Mouse (Mus musculus) cortical plate, adult 2 months (tissue): ENCODE data around the gene Stxbp5. TPM values are rescaled to one million over a fixed set of nuclear protein-coding genes. Genes with fewer than 3 reads are reported as not detected.

Experiments
- H3K27ac ChIP-seq: fragments of 200-500 bp; 2 replicates; pipeline ENCODE4 v1.5.1; 2012; ENCODE audit warnings: low read length, control low read depth, inconsistent platforms; ENCODE audit not compliant: insufficient read depth
- H3K4me1 ChIP-seq: fragments of 200-500 bp; 2 replicates; pipeline ENCODE4 v1.6.1; 2011; ENCODE audit warnings: low read length; ENCODE audit not compliant: control insufficient read depth, insufficient read depth
- H3K4me3 ChIP-seq: fragments of 200-500 bp; 2 replicates; pipeline ENCODE4 v1.5.1; 2011; ENCODE audit warnings: mild to moderate bottlenecking, low read length, control low read depth; ENCODE audit not compliant: insufficient read depth
- CTCF ChIP-seq: fragments of 200-500 bp; IDR thresholded peaks from 2 replicates; pipeline ENCODE4 v1.5.1; 2011; ENCODE audit warnings: mild to moderate bottlenecking, control low read depth, low read length; ENCODE audit not compliant: insufficient read depth; ENCODE audit errors: extremely low read depth
- POLR2A ChIP-seq: fragments of 200-500 bp; IDR thresholded peaks from 2 replicates; pipeline ENCODE4 v1.6.1; 2011; ENCODE audit warnings: mild to moderate bottlenecking, low read length, control low read depth; ENCODE audit not compliant: insufficient read depth; ENCODE audit errors: extremely low read depth
- polyA plus RNA-seq: library from polyadenylated mRNA; depleted of rRNA; stranded (reverse); fragments of >200 nt; gene quantifications from 2 replicates; pipeline ENCODE4 v1.2.3, GENCODE M21; 2012; rRNA removed

The Stxbp5 gene
- polyA plus RNA-seq: 31.9 and 36.5 TPM in 2 replicates

DNA sequence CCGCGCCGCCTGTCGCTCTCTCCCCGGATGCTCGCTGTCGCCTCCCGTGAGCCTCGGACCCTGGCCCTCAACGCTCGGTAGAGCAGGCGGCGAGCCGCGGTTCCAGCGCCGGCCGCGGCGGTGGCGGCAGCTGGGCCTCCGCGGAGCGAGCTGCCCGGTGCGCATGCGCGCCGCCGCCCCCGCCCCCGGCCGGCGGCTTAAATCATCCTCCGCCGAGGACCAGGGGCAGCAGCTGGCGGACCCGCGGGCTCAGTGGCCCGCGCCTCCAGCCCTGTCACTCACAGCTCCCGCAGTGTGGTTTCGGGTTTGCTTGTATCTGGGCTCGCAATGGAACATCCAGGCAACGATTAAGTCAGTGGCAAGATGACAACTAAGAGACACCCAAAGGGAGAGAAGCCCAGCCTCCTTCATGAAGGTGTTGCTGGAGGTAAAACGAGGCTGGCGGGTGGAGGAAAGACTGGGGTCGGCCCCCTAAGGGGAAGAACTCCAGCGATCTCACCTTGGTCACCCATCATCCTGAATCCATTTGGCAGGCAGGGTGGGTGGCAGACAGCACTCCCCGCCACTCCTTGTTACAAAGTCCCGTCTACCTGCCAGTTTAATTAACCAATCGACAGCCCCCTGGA is at the start of gene Stxbp5:
Gene Stxbp5, minus strand, starts transcription at position 9 of the 626 bp plus-strand sequence.
- H3K4me3 ChIP-seq: peak within 1 kb of the TSS; percentile 71
- H3K27ac ChIP-seq: peak within 1 kb of the TSS; percentile 100
- TF ChIP-seq CTCF: no peak
- peak; percentile 52 for TF ChIP-seq POLR2A
- no peaks in the 10 kb centered on the region for H3K4me1 ChIP-seq

DNA sequence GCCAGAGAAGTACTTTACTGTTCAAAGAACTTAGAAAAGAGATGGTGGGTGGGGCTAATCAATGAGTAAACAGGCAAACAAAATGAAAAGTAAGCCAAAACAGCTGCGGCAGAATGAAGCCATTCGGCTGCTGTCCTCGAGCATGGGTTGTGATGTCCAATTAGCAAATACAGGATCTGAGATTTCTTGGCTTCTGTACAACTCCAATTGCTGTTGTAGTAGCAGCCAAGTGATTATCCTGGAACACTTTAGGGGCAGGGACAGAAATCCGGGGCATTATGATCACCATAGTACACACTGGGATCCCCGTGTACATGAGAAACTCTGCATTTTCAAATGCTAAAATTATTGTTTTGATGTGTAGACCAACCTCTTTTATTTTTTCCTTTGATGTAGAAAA is 11.5 kb upstream of the Stxbp5 start:
- TF ChIP-seq POLR2A (no peak), CTCF (no peak)
- Histone ChIP-seq H3K4me1 (no peaks in the 10 kb centered on the region), H3K27ac (no peak overlapping the region), H3K4me3 (no peak overlapping the region)

DNA sequence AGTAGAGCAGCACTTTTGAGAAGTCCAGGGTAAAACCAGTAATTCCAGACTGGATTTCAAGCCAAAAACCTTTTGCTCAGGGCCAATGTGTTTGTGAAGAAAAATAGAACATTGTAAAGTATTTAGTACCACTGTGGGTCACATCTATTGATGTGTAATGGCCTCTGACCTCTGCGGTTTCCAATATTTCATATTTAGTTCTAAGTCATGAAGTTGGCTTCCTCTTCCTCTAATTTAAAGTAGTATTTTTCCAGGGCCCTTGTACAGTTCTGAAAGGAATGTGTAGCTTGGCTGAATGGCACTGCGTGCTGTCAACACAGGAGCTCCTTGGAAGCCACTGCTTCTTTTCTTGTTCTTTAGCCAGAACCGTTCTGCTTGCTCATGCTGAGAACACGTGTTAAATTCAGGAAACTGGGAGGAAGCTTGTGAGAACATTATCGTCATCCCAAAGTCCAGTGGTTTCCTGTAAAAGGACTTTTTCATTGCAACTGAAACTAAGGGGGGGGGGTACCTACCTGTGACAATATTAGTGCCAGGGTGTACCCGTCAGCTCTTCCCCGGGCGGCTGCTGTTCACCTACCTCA is 7.1 kb upstream of the Stxbp5 start:
- Histone ChIP-seq H3K4me3 (no peak overlapping the region), H3K4me1 (no peaks in the 10 kb centered on the region), H3K27ac (no peak overlapping the region)
- no peak for TF ChIP-seq POLR2A
- no peak for TF ChIP-seq CTCF

DNA sequence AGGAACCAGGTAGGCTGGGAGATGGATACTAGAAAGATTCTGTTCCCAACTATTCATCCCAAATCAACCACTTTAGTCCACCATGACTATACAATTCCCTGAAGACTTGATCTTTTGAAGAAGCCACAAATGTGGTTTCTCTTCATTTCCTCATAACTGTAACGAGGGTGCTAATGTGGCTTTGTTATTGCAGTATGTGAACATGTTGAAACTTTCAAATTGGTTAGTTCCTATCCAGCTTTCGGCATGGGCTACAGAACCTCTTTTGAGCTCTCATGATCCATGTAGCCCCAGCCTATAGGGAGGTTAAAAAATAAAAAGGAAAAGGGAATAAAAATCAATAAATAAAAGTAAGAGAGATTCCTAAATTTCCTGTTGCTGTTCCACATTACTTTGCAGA is 6.6 kb upstream of the Stxbp5 start:
- no peak overlapping the region for H3K27ac ChIP-seq
- TF ChIP-seq POLR2A (no peak), CTCF (no peak)
- no peak overlapping the region for H3K4me3 ChIP-seq
- no peaks in the 10 kb centered on the region for H3K4me1 ChIP-seq

DNA sequence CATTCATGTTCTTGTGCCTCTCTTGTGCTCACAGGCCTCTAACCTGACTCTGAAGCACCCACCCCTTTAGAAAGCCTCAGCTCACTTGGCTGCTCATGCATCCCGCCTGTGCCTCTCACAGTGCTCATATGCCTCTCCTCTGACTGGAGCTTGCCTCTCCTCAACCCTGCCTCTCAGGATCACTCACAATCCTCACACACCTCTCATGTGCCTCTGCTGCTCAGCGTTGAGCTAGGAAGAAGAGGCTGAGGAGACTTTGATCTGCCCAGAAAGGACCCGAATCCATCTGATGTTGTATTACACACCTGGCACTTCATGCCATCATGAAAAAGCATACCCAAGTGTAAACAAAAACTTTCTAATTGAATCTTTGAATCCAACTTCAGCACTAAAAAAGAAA is 5.3 kb upstream of the Stxbp5 start:
- Histone ChIP-seq H3K4me3 (no peak overlapping the region), H3K27ac (no peak overlapping the region), H3K4me1 (no peaks in the 10 kb centered on the region)
- TF ChIP-seq POLR2A (no peak), CTCF (no peak)

DNA sequence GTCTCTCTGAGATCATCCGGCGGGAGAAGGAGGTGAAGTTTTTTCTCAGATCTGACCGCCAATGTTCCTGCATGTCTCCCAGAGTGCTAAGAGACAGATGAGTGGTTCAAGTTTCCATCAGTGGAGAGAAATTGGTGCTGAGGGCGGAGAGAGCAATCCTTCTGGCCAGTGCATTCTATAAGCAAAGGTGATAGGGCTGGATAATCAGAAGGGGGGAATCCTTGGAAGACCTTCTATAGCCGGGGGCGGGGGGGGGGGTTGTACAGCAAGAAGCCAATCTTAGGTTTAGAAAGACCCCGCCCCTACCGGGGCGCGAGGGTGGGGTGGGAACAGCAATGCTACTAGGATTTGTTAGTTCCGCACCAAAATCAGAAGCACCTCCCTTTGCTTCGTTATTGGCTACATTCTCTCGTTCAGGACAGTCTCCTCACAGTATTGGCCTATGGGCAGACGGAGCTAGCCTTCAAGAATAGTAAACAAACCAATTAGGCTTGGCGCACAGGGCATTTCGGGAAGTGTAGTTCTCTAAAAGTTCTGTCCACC is 889 bp upstream of the Stxbp5 start:
- Histone ChIP-seq H3K4me3 (peak overlapping the region; percentile 71), H3K4me1 (no peaks in the 10 kb centered on the region), H3K27ac (peak overlapping the region; percentile 100)
- no peak for TF ChIP-seq CTCF
- TF ChIP-seq POLR2A: 0 out of 2 replicates have a peak, but pooled peaks have one; percentile 21

DNA sequence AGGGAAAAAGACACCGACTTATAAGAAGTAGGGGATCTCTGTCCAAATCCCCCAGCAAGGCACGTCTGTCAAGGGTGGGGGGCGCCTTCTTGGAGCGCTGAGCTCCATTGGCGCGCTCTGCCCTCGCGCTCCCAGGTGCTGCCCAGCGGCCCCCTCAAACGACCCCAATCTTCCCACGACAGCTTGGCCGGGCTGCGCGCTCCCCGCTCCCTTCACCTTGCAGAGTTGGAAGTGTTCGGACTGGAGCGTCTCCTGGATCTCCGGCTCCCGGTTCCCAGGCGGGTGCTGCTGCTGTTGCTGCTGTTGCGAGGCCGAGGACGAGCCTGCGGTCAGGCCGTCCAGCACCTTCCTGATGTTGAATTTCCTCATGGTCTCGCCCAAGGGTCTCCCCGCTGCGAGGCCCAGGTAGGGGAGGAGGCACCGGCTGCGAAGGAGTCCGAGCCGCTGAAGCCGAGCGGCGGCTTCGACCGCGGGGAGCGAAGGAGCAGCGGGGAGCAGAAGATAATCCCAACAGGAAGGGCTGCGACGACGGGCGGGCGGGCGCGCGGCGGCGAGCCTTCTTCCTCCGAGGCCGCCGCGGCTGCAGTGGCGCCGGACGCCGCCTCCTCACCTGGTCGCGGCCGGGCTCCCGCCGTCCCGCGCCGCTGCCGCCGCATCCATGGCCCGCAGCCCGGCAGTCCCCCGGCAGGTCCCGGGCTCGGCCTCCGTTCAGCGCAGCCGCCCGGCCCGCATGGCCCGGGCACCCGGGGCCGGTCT is 386 bp downstream of the Stxbp5 start:
- TF ChIP-seq POLR2A (no peak), CTCF (no peak)
- no peaks in the 10 kb centered on the region for H3K4me1 ChIP-seq
- peak overlapping the region; percentile 71 for H3K4me3 ChIP-seq
- peak overlapping the region; percentile 100 for H3K27ac ChIP-seq

DNA sequence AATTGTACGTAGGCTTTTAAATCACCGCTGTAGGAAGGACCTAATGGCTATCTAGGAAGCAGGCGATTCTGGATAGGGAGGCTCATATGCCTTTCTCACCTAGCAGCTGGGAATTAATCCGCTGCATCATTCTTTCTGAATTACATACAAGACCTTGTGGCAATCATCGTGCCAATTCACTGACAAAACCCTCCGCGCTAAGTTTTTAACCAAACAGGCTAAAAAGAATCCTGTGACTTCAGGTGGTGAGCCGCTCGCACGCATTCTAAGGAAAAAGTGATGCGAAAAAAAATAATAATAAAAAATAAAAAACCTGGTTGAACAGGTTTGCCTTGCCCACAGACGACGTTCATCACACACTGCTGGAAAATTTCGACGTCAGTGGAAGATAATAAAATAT is 1.1 kb downstream of the Stxbp5 start:
- TF ChIP-seq CTCF: no peak
- TF ChIP-seq POLR2A: no peak
- H3K4me1 ChIP-seq: peaks cover under 1% of the 10 kb centered on the region; the same call in 1 of the 2 replicates
- peak overlapping the region; percentile 100; the same call in 1 of the 2 replicates for H3K27ac ChIP-seq
- H3K4me3 ChIP-seq: peak overlapping the region; percentile 71

DNA sequence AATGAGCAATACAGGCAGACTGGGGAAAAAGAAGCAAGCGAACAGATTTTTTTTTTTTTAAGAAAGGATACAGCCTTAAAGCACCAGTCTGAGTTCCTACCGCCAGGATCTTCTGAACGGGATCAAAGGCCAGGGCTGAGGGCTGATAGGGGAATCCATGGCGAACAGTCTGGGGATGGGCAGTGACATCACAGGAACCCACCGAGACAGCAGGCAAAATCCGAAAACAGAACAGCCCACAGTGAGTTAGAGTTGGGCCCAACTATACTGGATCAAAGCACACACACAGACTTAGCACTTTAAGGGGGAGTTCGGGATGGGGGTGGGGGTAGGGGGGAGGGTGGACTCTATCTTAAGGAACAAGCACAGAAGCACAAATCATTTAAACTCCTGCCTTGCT is 1.8 kb downstream of the Stxbp5 start:
- Histone ChIP-seq H3K4me1 (peaks cover 2% of the 10 kb centered on the region), H3K4me3 (peak overlapping the region; percentile 71), H3K27ac (no peak overlapping the region)
- TF ChIP-seq CTCF: no peak
- TF ChIP-seq POLR2A: no peak
